Mouse (Mus musculus) MEL (cell line): Measurements from ENCODE around the gene St6galnac5. TPM values are rescaled to one million over a fixed set of nuclear protein-coding genes. Genes with fewer than 3 reads are reported as not detected.

ENCODE experiments used
- DNase-seq: peaks from one replicate; pipeline ENCODE4 v3.0.0; 2011; ENCODE audit warnings: low read depth, low spot score
- H3K27ac ChIP-seq: 2 replicates; pipeline ENCODE4 v1.5.1; 2012; ENCODE audit warnings: low read depth, mild to moderate bottlenecking, control low read depth, low read length, moderate library complexity; ENCODE audit not compliant: control insufficient read depth
- H3K27me3 ChIP-seq, 2 experiments: fragments of 150-350 bp in 1 of 2; sonication (generic) in 1 of 2; 2 replicates each; pipeline ENCODE4 v1.6.1; 2012; ENCODE audit warnings: low read length in 2 of 2, mild to moderate bottlenecking in 2 of 2, improper control_type of control experiment in 1 of 2, moderate library complexity in 1 of 2; ENCODE audit not compliant: insufficient read depth in 2 of 2, control insufficient read depth in 1 of 2
- H3K36me3 ChIP-seq, 2 experiments: 2 replicates each; pipeline ENCODE4 v1.6.1; 2012 to 2014; ENCODE audit warnings: low read length in 2 of 2, improper control_type of control experiment in 1 of 2, inconsistent platforms in 1 of 2, mild to moderate bottlenecking in 1 of 2; ENCODE audit not compliant: insufficient read depth in 2 of 2, control insufficient read depth in 1 of 2
- H3K4me1 ChIP-seq, 2 experiments: fragments of 150-350 bp in 1 of 2; sonication (generic) in 1 of 2; 2 replicates each; pipeline ENCODE4 v1.6.1; 2012; ENCODE audit warnings: low read length in 2 of 2, improper control_type of control experiment in 1 of 2, mild to moderate bottlenecking in 1 of 2; ENCODE audit not compliant: insufficient read depth in 2 of 2, control insufficient read depth in 1 of 2
- H3K4me3 ChIP-seq, 2 experiments: fragments of 150-350 bp in 1 of 2; sonication (generic) in 1 of 2; 2 replicates each; pipeline ENCODE4 v1.5.1; 2012; ENCODE audit warnings: low read depth in 2 of 2, low read length in 2 of 2, mild to moderate bottlenecking in 2 of 2, moderate library complexity in 2 of 2, control low read depth in 1 of 2, improper control_type of control experiment in 1 of 2; ENCODE audit not compliant: control insufficient read depth in 1 of 2, insufficient read depth in 1 of 2
- H3K79me2 ChIP-seq: 2 replicates; pipeline ENCODE4 v1.6.1; 2012; ENCODE audit warnings: mild to moderate bottlenecking, low read length, moderate library complexity; ENCODE audit not compliant: control insufficient read depth, poor library complexity, insufficient read depth
- H3K9ac ChIP-seq: 2 replicates; pipeline ENCODE4 v1.6.1; 2012; ENCODE audit warnings: low read depth, mild to moderate bottlenecking, control low read depth, low read length, moderate library complexity; ENCODE audit not compliant: control insufficient read depth, poor library complexity, severe bottlenecking
- H3K9me3 ChIP-seq: fragments of 150-350 bp; sonication (generic); replicated peaks from 2 replicates; pipeline ENCODE4 v1.6.1; 2012; ENCODE audit warnings: mild to moderate bottlenecking, low read length, improper control_type of control experiment, moderate library complexity; ENCODE audit not compliant: insufficient read depth
- CHD1 ChIP-seq: IDR thresholded peaks from 2 replicates; pipeline ENCODE4 v1.6.1; 2012; ENCODE audit warnings: low read depth, mild to moderate bottlenecking, inconsistent platforms, low read length, improper control_type of control experiment
- CHD2 ChIP-seq: IDR thresholded peaks from 2 replicates; pipeline ENCODE4 v1.6.1; 2011; ENCODE audit warnings: low read length, improper control_type of control experiment
- CTCF ChIP-seq, 3 experiments: IDR thresholded peaks in 2 of 3; conservative IDR thresholded peaks in 1 of 3; 2 replicates each; pipeline ENCODE4 v1.5.1; 2011 to 2012; ENCODE audit warnings: low read length in 3 of 3, low read depth in 2 of 3, mild to moderate bottlenecking in 2 of 3, improper control_type of control experiment in 1 of 3, inconsistent platforms in 1 of 3, mixed read lengths in 1 of 3, moderate library complexity in 1 of 3; ENCODE audit not compliant: control insufficient read depth in 1 of 3, insufficient read depth in 1 of 3, poor library complexity in 1 of 3, severe bottlenecking in 1 of 3
- E2F4 ChIP-seq: IDR thresholded peaks from 2 replicates; pipeline ENCODE4 v1.6.1; 2011; ENCODE audit warnings: low read depth, low read length, improper control_type of control experiment, borderline replicate concordance
- ELF1 ChIP-seq: IDR thresholded peaks from 2 replicates; pipeline ENCODE4 v1.6.1; 2014; ENCODE audit warnings: low read depth, mild to moderate bottlenecking, inconsistent platforms, low read length, improper control_type of control experiment, moderate library complexity
- EP300 ChIP-seq, 2 experiments: IDR thresholded peaks; 2 replicates each; pipeline ENCODE4 v1.6.1; 2011; ENCODE audit warnings: improper control_type of control experiment in 2 of 2, low read length in 2 of 2, low read depth in 1 of 2, mild to moderate bottlenecking in 1 of 2
- GABPA ChIP-seq: IDR thresholded peaks from 2 replicates; pipeline ENCODE4 v1.6.1; 2012; ENCODE audit warnings: low read depth, mild to moderate bottlenecking, inconsistent platforms, low read length, improper control_type of control experiment, moderate library complexity
- GATA1 ChIP-seq: IDR thresholded peaks from 2 replicates; pipeline ENCODE4 v1.6.1; 2011; ENCODE audit warnings: low read depth, low read length, improper control_type of control experiment
- JUND ChIP-seq: IDR thresholded peaks from 2 replicates; pipeline ENCODE4 v1.6.1; 2011; ENCODE audit warnings: low read depth, mild to moderate bottlenecking, improper control_type of control experiment, low read length
- KAT2A ChIP-seq: conservative IDR thresholded peaks from 2 replicates; pipeline ENCODE4 v1.6.1; 2012; ENCODE audit warnings: low read depth, low read length, improper control_type of control experiment, inconsistent platforms
- MAX ChIP-seq: IDR thresholded peaks from 2 replicates; pipeline ENCODE4 v1.6.1; 2011; ENCODE audit warnings: low read length, improper control_type of control experiment
- MEF2A ChIP-seq: IDR thresholded peaks from 2 replicates; pipeline ENCODE4 v1.6.1; 2014; ENCODE audit warnings: low read depth, mild to moderate bottlenecking, inconsistent platforms, low read length, improper control_type of control experiment; ENCODE audit not compliant: poor library complexity, insufficient replicate concordance, severe bottlenecking; ENCODE audit errors: extremely low read depth
- MXI1 ChIP-seq: IDR thresholded peaks from 2 replicates; pipeline ENCODE4 v1.6.1; 2011; ENCODE audit warnings: mild to moderate bottlenecking, low read depth, low read length, improper control_type of control experiment
- NELFE ChIP-seq: IDR thresholded peaks from 2 replicates; pipeline ENCODE4 v1.6.1; 2011; ENCODE audit warnings: low read depth, low read length, improper control_type of control experiment
- POLR2A ChIP-seq, 2 experiments: IDR thresholded peaks; 2 replicates each; pipeline ENCODE4 v1.6.1; 2011 to 2012; ENCODE audit warnings: low read length in 2 of 2, mild to moderate bottlenecking in 2 of 2, control low read depth in 1 of 2, improper control_type of control experiment in 1 of 2, low read depth in 1 of 2, moderate library complexity in 1 of 2; ENCODE audit not compliant: control insufficient read depth in 1 of 2, insufficient read depth in 1 of 2, poor library complexity in 1 of 2
- TBP ChIP-seq: IDR thresholded peaks from 2 replicates; pipeline ENCODE4 v1.8.0; 2011; ENCODE audit warnings: low read depth, low read length, improper control_type of control experiment
- TCF12 ChIP-seq: IDR thresholded peaks from 2 replicates; pipeline ENCODE4 v1.6.1; 2014; ENCODE audit warnings: low read depth, mild to moderate bottlenecking, inconsistent platforms, low read length, improper control_type of control experiment, moderate library complexity
- USF1 ChIP-seq: IDR thresholded peaks from 2 replicates; pipeline ENCODE4 v1.6.1; 2014; ENCODE audit warnings: low read depth, mild to moderate bottlenecking, inconsistent platforms, low read length, improper control_type of control experiment, moderate library complexity
- ZC3H11A ChIP-seq: IDR thresholded peaks from 2 replicates; pipeline ENCODE4 v1.6.1; 2012; ENCODE audit warnings: low read depth, mild to moderate bottlenecking, inconsistent platforms, low read length, improper control_type of control experiment
- ZKSCAN1 ChIP-seq: IDR thresholded peaks from 2 replicates; pipeline ENCODE4 v1.6.1; 2012; ENCODE audit warnings: low read depth, mild to moderate bottlenecking, inconsistent platforms, low read length, improper control_type of control experiment, moderate library complexity
- ZMIZ1 ChIP-seq: IDR thresholded peaks from 2 replicates; pipeline ENCODE4 v1.6.1; 2012; ENCODE audit warnings: low read depth, mild to moderate bottlenecking, inconsistent platforms, low read length, improper control_type of control experiment, moderate library complexity
- ZNF384 ChIP-seq: IDR thresholded peaks from 2 replicates; pipeline ENCODE4 v1.6.1; 2012; ENCODE audit warnings: low read depth, mild to moderate bottlenecking, inconsistent platforms, low read length, improper control_type of control experiment
- polyA plus RNA-seq, 2 experiments: library from polyadenylated mRNA; stranded (reverse) in 1 of 2; unstranded in 1 of 2; fragments of >175 nt in 1 of 2; fragments of >200 nt in 1 of 2; gene quantifications; 2 replicates each; pipeline versions ENCODE4 v1.2.1 to v1.2.4; 2012; ENCODE audit warnings: low replicate concordance in 2 of 2, low read depth in 1 of 2; ENCODE audit not compliant: insufficient read length in 2 of 2, insufficient read depth in 1 of 2, missing spikeins in 1 of 2
- total RNA-seq: library from RNA; depleted of rRNA; stranded (reverse); fragments of 300-350 nt; gene quantifications from 2 replicates; pipeline ENCODE4 v1.2.3, GENCODE M21; 2012; rRNA removed

St6galnac5 gene
- total RNA-seq (not detected in 2 replicates), polyA plus RNA-seq (not detected)

- H3K79me2 ChIP-seq: no peaks in the 10 kb centered on the region
- no peak within 1 kb of the TSS for H3K4me3 ChIP-seq
- no peak within 1 kb of the TSS for H3K27ac ChIP-seq
- TF ChIP-seq ZMIZ1 (no peak), CHD1 (no peak), E2F4 (no peak), ZNF384 (no peak), USF1 (no peak), CTCF (IDR thresholded peaks at IDR 0.05 in 2 of 3, conservative IDR thresholded peaks at IDR 0.05 in 1 of 3; ENCODE audit: control insufficient read depth in 1 of 3, insufficient read depth in 1 of 3, low read depth in 2 of 3, low read length in 3 of 3, poor library complexity in 1 of 3, severe bottlenecking in 1 of 3) (no peak), GABPA (no peak), MXI1 (no peak), KAT2A (no peak), TBP (no peak), GATA1 (no peak), ELF1 (no peak)
- peaks cover 0 to 10% of the 10 kb centered on the region in 2 experiments; a peak in 2 of 4 replicates for H3K4me1 ChIP-seq
- H3K9me3 ChIP-seq: no peaks in the 10 kb centered on the region
- H3K9ac ChIP-seq: no peak within 1 kb of the TSS
- DNase-seq: no peak
- peaks cover 0 to 8% of the 10 kb centered on the region in 2 experiments; a peak in 2 of 4 replicates for H3K36me3 ChIP-seq
- no peaks in the 10 kb centered on the region; a peak in 3 of 4 replicates for H3K27me3 ChIP-seq
These were observed at the start of gene St6galnac5 for GRCm38 (mm10) chr3:152981988-152982387. TSS of gene St6galnac5 (minus strand) at chr3:152982246.

- DNase-seq: no peak
- no peak for TF ChIP-seq POLR2A (IDR thresholded peaks at IDR 0.05; ENCODE audit: control insufficient read depth in 1 of 2, insufficient read depth in 1 of 2, low read depth in 1 of 2, low read length in 2 of 2, poor library complexity in 1 of 2)
- no peak for TF ChIP-seq MEF2A
- TF ChIP-seq JUND: no peak
- TF ChIP-seq TCF12: no peak
- no peak for TF ChIP-seq ZC3H11A
- no peak for TF ChIP-seq CTCF (IDR thresholded peaks at IDR 0.05 in 2 of 3, conservative IDR thresholded peaks at IDR 0.05 in 1 of 3; ENCODE audit: control insufficient read depth in 1 of 3, insufficient read depth in 1 of 3, low read depth in 2 of 3, low read length in 3 of 3, poor library complexity in 1 of 3, severe bottlenecking in 1 of 3)
- TF ChIP-seq CHD1: no peak
- no peak for TF ChIP-seq MXI1
- no peak for TF ChIP-seq MAX
- TF ChIP-seq E2F4: no peak
- TF ChIP-seq CHD2: no peak
- no peak for TF ChIP-seq EP300 (IDR thresholded peaks at IDR 0.05; ENCODE audit: low read depth in 1 of 2, low read length in 2 of 2)
- TF ChIP-seq ZKSCAN1: no peak
- no peak for TF ChIP-seq ZMIZ1
- TF ChIP-seq NELFE: no peak
- H3K36me3 ChIP-seq: no peaks in the 10 kb centered on the region
These were observed 48.7 kb upstream of the St6galnac5 start for GRCm38 (mm10) chr3:153030756-153031155.

More at GRCm38 (mm10) chr3:153030756-153031155, 48.7 kb upstream of the St6galnac5 start:
- no peaks in the 10 kb centered on the region for H3K9me3 ChIP-seq
- peaks cover 3 to 8% of the 10 kb centered on the region in 2 experiments for H3K27me3 ChIP-seq
- H3K27ac ChIP-seq: no peak overlapping the region
- no peak overlapping the region for H3K9ac ChIP-seq
- H3K79me2 ChIP-seq: no peaks in the 10 kb centered on the region
- no peaks in the 10 kb centered on the region for H3K4me1 ChIP-seq
- H3K4me3 ChIP-seq: no peak overlapping the region
